Mouse (Mus musculus) hindlimb bud, embryonic 11.5 days (tissue): ENCODE measurements around the gene Dact3.
A peak's percentile ranks its signal among the peaks of the same experiment; 100 is the strongest.

Experiments
- DNase-seq: peaks from one replicate; pipeline ENCODE4 v3.0.0-alpha.2; 2012; ENCODE audit warnings: low read depth, low spot score; ENCODE audit errors: extremely low spot score

Dact3 gene

DNA sequence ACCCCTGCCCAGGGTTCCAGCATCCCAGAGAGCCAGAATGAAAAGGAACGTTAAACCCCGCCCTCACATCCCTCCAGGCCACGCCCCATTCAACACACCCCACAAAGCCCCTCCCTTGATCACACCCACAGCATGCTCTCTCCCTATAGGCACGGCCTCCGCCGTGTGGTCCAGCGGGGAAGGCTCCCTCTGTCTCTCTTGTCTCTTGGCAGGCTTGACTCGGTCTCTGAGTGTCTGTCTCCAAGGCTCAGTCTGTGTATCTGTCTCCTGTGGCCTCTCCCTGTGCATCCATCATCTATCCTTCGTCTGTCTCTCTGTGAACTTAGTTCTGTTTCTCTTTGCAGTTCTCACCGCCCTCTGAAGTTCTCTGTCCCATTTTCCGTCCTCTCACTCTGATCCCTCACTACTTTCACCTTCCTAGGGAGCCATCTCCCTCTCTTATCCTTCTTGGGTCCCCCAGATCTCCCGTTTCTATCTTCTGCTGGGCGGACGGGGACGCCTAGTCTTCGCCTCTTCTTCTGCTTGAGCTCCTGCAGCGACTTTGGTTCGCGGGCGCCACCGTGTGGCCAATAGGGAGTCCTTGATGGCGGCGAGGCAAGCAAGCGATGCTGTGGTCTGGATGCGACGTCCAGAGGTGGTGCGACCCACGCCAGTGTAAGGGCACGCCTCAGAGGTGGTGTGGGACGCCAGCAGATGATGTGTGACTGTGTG lies 16.7 kb downstream of the Dact3 start, which contains the start of gene Gng8:
Gng8 (plus strand) TSS at position 146 of the 711 bp plus-strand sequence.
- peak; percentile 81 for DNase-seq

DNA sequence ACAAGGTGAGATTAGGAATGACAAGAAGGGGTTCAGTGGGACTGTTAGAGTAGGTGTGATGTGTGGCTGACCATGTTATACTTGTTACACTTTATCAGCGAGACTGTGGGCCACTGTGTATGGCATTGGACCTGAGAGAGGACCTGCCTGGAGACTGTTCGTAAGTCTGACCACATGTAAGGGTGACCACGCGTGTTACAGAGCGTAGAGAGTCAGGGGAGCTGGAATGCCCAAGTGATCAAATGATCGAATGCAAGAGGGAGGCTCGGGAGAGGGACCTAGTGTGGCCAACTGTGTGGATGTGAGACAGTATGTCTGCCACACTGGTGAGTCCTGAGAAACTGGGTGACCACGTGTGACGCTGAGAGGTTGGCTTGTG lies 17.2 kb downstream of the Dact3 start:
- DNase-seq, result no peak

DNA sequence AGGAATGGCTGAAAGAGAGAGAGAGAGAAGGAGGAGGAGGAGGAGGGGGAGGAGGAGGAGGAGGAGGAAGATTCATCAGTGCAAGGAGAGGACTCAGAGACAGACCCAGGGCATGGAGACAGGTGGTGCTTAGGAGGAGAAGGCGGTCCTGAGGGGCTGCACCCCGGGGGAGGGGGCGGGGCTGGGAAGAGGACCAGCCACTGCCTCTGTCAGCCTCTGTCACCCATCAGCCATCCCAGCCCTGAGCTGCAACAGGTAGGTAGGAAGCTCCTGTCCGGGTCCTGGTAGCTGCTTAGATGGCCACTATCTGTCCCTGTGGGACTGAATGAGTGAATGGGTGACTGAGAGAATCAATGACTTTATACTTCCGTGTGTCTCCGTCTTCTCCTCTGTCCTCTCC lies 18.5 kb downstream of the Dact3 start:
- no peak for DNase-seq

DNA sequence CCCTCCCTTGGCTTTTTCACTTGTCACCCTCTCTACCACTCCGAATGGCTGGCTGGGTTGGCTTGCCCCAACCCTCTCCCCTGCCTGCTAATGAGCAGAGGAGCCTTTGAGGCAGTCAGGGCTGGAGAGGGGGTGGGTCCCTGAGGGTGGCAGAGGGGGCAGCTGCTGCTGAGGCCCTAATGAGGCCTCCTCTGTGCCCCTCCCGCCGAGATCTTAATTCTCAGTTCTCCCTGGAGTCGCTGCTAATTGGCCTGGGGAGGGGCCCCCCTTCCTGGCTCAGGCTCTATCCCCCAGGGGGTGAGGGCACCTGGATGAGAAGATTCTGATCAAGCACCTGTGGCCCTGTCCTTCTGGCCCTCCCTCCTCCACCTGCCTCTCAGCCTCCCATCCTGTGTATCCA lies 19.2 kb downstream of the Dact3 start:
- no peak for DNase-seq

DNA sequence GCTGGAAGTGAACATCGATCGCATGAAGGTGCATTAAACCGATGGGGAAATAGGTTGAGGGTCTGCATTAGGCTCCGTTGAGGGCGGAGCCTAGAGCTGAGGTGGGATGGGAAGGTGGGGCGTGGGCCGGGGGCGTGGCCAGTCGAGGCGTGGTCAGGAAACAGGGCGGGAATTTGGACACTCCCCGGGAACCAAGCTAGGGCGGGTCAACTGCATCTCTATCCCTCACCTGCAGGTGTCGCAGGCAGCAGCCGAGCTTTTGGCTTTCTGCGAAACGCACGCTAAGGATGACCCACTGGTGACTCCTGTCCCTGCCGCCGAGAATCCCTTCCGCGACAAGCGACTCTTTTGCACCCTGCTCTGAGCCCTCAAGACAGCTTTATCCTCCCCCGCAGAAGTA lies 19.9 kb downstream of the Dact3 start:
- DNase-seq, result peak; percentile 68

DNA sequence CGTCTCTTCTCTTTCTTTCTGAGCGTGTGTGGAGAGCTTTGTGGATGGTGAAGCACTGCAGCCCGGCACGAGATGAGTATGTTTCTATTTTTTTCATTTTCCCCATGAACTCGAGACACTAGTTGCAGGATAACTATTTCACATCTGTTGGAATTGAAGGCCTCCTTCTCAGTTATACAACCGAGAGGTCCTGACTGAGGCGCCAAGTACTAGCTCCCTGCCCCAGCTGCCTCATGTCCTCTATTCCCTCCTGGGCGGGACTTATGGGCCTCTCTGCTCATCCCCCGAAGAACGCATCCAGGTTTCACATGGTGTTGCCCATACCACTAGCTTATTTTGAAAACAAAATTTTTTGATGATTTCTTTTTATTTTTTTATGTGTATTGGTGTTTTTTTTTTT lies 20.4 kb downstream of the Dact3 start:
- DNase-seq, result no peak

DNA sequence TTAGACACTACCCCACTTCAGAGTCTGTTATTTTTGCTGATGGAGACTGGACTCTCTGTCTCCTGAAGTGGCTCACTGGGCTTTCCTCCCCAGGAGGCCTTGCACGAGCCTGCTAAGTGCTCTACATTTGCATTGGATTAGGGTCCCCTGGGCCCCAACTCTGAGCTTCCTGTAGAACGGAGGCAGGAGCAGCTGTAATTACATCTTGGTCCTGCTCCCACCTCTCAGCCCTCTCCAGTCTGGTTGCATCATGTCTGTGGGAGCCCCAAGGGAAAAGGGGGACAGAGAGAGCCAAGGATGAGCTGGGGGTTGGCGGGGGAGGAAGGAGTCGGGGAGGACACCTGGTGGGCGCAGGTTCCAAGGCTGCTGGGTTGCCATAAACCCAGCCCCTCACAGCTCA lies 25.4 kb downstream of the Dact3 start:
- DNase-seq, result no peak

DNA sequence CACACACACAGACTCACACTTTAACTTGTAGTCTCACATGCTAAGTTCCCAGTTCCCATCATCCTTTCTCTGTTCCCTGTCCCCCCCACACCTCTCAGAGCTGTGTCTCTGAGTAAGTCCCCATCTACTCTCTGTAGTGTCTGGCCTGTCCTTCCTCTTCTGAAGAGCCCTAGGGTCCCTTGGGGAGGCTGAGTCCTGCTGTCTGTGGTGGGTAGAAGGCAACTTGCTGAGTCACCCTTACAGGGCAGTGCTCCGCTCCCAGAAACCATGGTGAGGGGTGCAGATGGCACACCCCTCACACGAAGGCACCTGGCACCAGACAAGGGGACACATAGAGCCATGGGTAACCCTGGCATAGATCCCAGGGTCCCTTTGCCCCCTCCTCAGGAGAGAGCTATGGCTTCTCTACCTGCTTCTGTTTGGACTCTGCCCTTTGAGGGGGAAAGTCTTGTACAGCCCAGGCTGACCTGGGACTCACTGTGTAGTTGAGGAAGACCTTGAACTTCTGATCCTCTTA lies 28.4 kb downstream of the Dact3 start:
- no peak for DNase-seq

DNA sequence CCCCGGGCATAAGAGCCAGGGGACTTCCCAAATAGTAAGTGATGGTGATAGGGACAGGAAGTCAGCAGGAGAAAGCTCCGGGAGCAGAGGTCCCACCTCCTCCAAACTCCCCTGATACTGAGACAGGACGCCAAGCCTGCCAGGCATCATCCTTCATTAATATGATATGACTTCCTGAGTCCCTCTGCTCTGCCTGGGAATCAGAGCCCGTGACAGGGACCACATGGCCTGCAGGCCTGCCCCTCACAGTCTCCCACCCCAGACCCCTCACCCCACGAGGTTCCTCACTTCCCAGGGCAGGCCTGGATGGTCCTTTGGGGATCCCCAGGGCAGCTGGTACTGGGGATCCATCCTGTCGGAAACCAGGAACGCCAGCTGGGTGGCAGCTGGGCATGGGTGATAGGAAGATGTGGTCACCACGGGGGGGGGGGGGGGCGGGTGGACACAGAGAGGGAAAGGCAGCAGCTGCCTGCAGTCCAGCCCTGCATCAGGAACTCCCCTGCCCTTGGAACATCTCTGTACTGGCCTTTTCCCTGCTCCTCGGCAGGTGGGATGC lies 29.1 kb downstream of the Dact3 start:
- no peak for DNase-seq

DNA sequence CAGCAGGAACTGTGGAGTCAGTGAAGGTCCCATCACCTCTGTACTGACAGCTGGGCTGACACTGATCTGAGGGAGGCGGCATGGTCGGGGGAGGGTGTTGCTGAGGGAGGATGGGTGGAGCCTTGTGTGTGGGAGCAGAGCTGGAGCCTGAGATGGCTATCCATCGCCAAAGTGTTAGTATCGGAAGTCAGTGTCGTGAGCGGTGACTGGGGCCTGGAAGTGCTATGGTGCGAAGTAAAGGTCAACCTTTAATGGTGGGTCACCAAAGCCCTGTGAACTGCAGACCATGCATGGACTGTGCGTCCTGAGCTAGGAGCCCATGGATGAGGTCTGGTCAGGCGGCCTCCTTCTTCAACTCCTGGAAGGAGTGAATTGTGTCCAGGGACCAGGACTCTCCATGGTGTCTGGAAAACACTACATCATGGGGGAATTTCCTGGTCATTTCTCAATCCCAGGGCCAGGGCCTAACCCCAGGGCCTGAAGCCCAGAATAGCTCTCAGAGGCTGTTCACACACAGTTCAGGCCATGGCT lies 30.4 kb downstream of the Dact3 start:
- DNase-seq, result no peak

DNA sequence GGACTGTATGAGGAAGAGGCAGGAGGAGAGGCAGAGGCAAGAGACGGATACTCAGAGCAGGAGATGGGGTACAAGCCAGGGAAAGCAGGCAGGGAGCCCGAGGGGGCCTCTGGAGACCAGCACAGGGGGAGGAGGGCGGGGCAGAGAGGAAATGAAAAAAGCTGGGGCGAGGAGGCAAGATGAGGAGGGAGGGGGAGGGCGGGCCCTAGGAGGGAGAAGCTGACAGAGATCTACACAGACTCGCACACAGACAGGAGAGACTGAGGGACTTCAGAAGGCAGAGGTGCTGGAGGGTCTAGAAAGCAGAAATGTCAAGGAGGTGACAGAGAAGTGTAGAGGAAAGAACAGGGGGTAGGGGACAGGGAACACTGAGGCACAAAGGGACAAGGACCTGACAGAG lies 31.2 kb downstream of the Dact3 start, which contains the start of gene Ptgir:
Ptgir (plus strand) TSS at position 210 of the 400 bp plus-strand sequence.
- no peak for DNase-seq

DNA sequence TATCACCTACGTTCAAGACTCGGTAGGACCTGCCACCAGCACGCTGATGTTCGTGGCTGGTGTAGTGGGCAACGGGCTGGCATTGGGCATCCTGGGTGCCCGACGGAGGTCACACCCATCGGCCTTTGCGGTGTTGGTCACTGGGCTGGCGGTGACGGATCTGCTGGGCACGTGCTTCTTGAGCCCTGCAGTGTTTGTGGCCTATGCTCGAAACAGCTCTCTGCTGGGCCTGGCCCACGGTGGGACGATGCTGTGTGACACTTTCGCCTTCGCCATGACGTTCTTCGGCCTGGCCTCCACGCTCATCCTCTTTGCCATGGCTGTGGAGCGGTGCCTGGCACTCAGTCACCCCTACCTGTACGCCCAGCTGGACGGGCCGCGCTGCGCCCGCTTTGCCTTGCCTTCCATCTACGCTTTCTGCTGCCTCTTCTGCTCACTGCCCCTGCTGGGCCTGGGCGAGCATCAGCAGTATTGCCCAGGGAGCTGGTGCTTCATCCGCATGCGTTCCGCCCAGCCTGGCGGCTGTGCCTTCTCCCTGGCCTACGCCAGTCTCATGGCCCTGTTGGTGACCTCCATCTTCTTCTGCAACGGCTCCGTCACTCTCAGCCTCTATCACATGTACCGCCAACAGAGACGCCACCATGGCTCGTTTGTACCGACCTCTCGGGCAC lies 31.9 kb downstream of the Dact3 start:
- no peak for DNase-seq

DNA sequence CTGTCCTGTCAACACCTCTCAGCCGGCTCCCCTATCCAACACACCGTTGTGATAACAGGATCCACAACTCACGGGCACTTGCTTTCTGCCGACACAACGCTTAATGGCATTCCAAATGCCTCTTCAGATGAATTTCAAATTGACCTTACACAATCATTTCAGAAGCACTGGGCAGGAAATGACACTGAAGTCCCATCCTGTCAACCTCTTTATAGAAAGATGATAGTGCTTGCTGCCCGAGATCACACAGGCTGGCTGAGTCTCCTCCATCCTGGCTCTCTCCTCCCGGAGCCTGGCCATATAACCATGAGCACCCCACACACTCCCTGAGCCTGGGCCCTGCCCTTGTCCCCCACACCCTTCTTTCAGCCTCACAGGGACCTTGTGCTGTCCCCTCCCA lies 32.7 kb downstream of the Dact3 start:
- no peak for DNase-seq

DNA sequence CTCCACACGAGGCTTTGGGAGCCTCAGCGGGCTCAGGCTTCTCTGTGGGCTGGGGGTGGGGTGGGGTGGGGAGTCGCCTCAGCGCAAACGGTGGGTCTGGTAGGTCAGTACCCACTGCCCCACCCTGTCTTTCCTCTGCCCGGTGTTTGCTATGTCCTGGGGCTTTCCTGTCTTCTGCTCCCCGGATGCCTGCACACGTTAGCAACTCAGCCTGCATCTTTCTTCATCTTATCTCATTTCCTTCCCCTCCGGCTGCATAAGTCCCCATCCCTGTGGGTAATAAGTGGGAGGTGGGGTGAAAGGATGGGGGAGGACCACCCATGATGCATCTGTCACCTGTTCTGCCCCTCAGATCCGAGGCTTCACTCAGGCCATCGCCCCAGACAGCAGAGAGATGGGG lies 33.2 kb downstream of the Dact3 start:
- DNase-seq, result no peak

DNA sequence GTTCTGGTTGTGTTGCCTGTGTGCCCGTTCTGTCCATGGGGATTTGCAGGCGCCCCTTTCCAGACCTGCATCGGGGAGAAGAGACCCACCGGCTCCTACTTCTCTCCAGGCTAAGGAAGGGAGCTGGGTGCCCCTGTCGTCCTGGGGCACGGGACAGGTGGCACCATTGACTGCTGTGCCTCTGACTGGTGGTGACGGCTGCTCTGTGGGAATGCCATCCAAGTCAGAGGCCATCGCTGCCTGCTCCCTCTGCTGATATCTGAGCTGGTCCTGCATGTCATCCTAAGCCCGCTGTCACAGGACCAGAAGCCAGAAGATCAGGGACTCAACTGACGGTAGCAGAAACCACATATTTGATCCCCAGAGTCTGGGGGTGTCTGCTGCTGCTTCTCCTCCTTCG lies 33.7 kb downstream of the Dact3 start:
- no peak for DNase-seq

DNA sequence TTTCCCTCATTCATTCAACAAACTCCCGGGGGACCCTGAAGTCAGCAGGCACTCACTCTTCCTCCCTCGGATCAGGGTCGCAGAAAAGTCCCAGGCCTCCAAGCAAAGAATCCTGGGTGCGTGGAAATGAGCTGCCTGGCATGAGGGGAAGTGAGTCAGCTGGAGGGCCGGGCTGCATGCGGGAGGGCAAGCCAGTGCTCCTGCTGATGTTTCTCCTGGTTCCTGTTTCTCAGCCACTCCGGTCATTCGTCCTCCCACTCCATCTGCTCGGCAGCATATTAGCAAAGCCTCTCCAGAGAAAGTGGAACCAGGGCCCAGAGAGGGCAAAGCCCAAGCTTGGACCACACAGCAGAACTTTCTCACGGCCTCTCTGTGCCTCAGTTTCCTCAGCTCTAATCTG lies 34.8 kb downstream of the Dact3 start:
- no peak for DNase-seq

DNA sequence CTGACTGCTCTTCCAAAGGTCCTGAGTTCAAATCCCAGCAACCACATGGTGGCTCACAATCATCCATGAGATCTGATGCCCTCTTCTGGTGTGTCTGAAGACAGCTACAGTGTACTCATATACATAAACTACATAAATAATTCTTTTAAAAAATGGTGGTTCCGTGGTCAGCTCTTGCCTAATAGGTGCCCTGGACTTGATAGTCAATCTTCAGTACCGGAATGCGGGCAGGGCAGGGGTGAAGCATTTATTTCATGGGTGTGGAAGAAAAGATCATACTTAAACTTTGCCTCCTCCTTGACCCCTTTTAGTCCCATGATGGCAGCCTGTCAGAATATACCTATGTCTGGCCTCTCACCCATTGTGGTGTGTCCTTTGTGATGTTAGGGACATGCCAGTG lies 36.8 kb downstream of the Dact3 start:
- DNase-seq, result no peak

DNA sequence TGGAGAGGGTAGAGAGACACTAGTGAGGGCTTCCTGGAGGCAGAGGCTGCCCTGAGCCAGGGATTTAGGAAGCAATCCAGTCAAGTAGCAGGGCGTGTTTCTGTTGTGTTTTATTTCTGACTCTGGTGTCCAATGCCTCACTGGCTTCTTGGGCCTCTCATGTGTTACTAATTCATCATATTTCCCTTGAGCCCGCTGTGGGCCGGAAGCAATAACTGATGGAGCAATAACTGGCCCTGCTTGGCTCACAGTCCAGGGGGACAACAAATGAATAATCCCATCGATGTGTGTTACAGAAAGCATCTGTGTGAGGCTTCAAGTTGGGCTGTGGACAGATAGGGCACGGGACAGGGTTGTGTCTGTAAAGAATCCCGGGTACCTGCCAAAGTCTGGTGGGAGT lies 37.2 kb downstream of the Dact3 start:
- no peak for DNase-seq

DNA sequence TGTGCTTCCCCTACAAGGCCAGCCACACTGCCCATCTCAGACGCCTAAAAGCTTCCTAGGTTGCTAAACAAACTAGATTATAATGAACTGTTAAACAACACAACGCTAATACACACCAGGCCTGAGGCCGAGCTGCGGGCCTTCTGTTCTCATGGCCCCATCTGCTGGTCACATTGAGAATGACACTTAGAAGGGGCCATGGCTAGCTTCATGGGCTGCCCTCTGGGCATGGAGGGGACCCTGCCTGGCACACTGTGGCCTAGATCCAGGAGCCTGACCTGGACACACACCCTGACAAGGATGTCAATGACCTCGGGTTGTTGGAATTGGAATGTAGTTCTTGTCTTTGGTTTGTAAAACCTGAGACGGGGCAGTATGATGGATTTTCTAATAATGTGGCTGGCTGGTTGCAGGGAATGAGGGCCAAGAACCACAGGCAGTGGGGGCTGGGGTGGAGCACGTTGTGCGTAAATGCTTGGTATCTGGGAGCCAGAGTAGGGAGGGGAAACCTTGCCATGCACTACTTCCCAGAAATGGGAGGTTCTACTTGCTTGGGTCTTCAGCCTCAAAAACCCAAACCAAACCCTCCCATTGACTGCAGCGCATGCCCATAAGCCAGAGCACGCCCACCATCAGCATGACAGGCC lies 38.8 kb downstream of the Dact3 start:
- DNase-seq, result no peak

DNA sequence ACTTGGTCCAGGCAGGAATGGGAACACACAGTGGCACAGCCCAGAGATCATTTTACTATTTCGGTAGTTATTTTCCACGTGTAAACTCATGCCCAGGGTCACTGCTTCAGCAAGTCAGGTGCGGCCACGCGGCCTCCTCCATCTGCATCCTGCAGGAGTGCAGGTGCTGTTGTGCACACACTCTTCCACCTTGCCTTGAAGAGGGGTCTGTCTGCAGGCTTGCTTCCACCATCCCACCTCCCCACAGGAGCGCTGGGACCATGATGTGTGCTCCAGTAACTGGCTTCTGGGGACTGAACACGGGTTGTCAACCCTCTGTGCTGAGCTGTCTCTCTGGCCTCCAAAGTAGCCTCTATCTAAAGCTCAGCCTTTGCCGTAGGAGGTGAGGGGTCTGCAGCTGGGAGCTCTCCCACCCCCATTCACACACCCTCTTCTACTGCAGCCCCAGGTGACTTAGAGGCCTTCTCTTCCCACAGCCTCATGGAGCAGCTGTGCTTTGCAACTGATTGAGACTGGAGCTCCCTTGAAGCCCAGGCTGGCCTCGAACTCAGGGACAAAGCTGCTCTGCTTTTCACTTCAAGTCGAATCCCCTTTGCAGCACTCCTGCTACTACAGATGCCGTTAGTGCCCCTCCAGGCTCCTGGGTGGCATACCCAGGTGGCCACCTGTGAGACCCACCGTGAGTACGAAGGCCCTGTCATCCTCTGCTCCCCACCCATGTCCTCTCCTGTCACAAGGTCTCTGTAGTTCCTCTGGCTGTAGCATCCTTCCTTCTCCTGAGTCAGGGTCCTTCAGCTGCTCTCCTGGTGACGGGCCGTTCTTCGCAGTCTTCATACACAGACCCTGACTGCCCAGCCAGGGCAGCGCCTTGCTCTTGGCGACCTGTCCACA lies 39.6 kb downstream of the Dact3 start:
- DNase-seq, result no peak
